Mouse (Mus musculus) testis, postnatal 14 days (tissue): ENCODE measurements around the gene Adipor2.
"Not testable (repeated sequence)": the region's sequence is repeated elsewhere in the genome, so short reads cannot be mapped to it uniquely, and the experiment has no call there.

Source experiments
- DNase-seq: peaks from one replicate; pipeline ENCODE4 v3.0.0; 2021; ENCODE audit warnings: low spot score

Adipor2 gene

GRCm38 (mm10) chr6:119389089-119389488 lies 28.4 kb downstream of the Adipor2 start:
- no peak for DNase-seq

- DNase-seq = peak; percentile 96
These were observed 28.9 kb downstream of the Adipor2 start for GRCm38 (mm10) chr6:119388650-119389012.

- peak; percentile 78 for DNase-seq
These were observed 29.5 kb downstream of the Adipor2 start for GRCm38 (mm10) chr6:119387801-119388649.

GRCm38 (mm10) chr6:119386821-119387220 lies 30.7 kb downstream of the Adipor2 start:
- no peak for DNase-seq

- no peak for DNase-seq
These were observed 31.1 kb downstream of the Adipor2 start for GRCm38 (mm10) chr6:119386421-119386820.

GRCm38 (mm10) chr6:119385668-119386067 lies 31.8 kb downstream of the Adipor2 start:
- DNase-seq = no peak

- no peak for DNase-seq
These were observed 38.9 kb downstream of the Adipor2 start for GRCm38 (mm10) chr6:119378631-119379030.

GRCm38 (mm10) chr6:119377613-119378012 lies 39.9 kb downstream of the Adipor2 start:
- no peak for DNase-seq

GRCm38 (mm10) chr6:119375035-119375434 lies 42.5 kb downstream of the Adipor2 start:
- no peak for DNase-seq

- no peak for DNase-seq
These were observed 44.4 kb downstream of the Adipor2 start for GRCm38 (mm10) chr6:119373000-119373705.

- DNase-seq = no peak
These were observed 45.3 kb downstream of the Adipor2 start for GRCm38 (mm10) chr6:119372237-119372636.

GRCm38 (mm10) chr6:119371624-119372023 lies 45.9 kb downstream of the Adipor2 start:
- DNase-seq = no peak

- no peak for DNase-seq
These were observed 50.1 kb downstream of the Adipor2 start for GRCm38 (mm10) chr6:119367382-119367781.

- DNase-seq = not testable (repeated sequence)
These were observed 50.7 kb downstream of the Adipor2 start for GRCm38 (mm10) chr6:119366800-119367199.

GRCm38 (mm10) chr6:119363593-119363992 lies 53.9 kb downstream of the Adipor2 start:
- DNase-seq = no peak

- no peak for DNase-seq
These were observed 56.4 kb downstream of the Adipor2 start for GRCm38 (mm10) chr6:119360925-119361702.

GRCm38 (mm10) chr6:119360250-119360649 lies 57.3 kb downstream of the Adipor2 start:
- not testable (repeated sequence) for DNase-seq

- no peak for DNase-seq
These were observed 59.4 kb downstream of the Adipor2 start for GRCm38 (mm10) chr6:119358020-119358571.

GRCm38 (mm10) chr6:119352501-119352900 lies 65.0 kb downstream of the Adipor2 start:
- DNase-seq = no peak

GRCm38 (mm10) chr6:119351656-119352055 lies 65.8 kb downstream of the Adipor2 start:
- DNase-seq = no peak

- no peak for DNase-seq
These were observed 66.8 kb downstream of the Adipor2 start for GRCm38 (mm10) chr6:119350703-119351198.

- DNase-seq = peak; percentile 58
These were observed 69.3 kb downstream of the Adipor2 start for GRCm38 (mm10) chr6:119348234-119348633.
